Mouse (Mus musculus) small intestine, adult 2 months (tissue): ENCODE measurements at regions not wholly inside any gene's neighbourhood (a gene's known extent, or its start where the extent isn't known, plus 50 kb on each side); places are given as distances from the start of the nearest gene placed in this dataset.

Experiments
- H3K27ac ChIP-seq: fragments of 200-500 bp; 2 replicates; pipeline ENCODE4 v1.5.1; 2012; ENCODE audit warnings: low read depth, low read length, control low read depth, inconsistent platforms; ENCODE audit not compliant: insufficient read depth
- H3K27me3 ChIP-seq: fragments of 200-500 bp; 2 replicates; pipeline ENCODE4 v1.6.1; 2012; ENCODE audit warnings: mild to moderate bottlenecking, moderate library complexity, low read length, inconsistent platforms; ENCODE audit not compliant: control insufficient read depth, insufficient read depth
- H3K36me3 ChIP-seq: fragments of 200-500 bp; 2 replicates; pipeline ENCODE4 v1.6.1; 2012; ENCODE audit warnings: mild to moderate bottlenecking, low read length, control low read depth, inconsistent platforms; ENCODE audit not compliant: control insufficient read depth, insufficient read depth
- H3K4me1 ChIP-seq: fragments of 200-500 bp; 2 replicates; pipeline ENCODE4 v1.6.1; 2012; ENCODE audit warnings: low read length, inconsistent platforms, mixed read lengths; ENCODE audit not compliant: control insufficient read depth, insufficient read depth, insufficient read length
- H3K4me3 ChIP-seq: fragments of 200-500 bp; 2 replicates; pipeline ENCODE4 v1.5.1; 2012; ENCODE audit warnings: low read depth, mild to moderate bottlenecking, control low read depth, inconsistent platforms, low read length, moderate library complexity
- CTCF ChIP-seq: fragments of 200-500 bp; IDR thresholded peaks from 2 replicates; pipeline ENCODE4 v1.5.1; 2012; ENCODE audit warnings: low read depth, mild to moderate bottlenecking, control low read depth, inconsistent platforms, low read length, moderate library complexity, mixed read lengths; ENCODE audit not compliant: insufficient replicate concordance, insufficient read length; ENCODE audit errors: extremely low read depth
- POLR2A ChIP-seq: fragments of 200-500 bp; IDR thresholded peaks from 2 replicates; pipeline ENCODE4 v1.6.1; 2012; ENCODE audit warnings: low read depth, mild to moderate bottlenecking, control low read depth, inconsistent platforms, low read length, moderate library complexity
- WGBS: fragments of 180-500 bp; shearing (Covaris S2); methylation state at CpG from one replicate; pipeline ENCODE4 v1.1.7; 2018; 5-methylcytosine and 5-hydroxymethylcytosine counted together

DNA sequence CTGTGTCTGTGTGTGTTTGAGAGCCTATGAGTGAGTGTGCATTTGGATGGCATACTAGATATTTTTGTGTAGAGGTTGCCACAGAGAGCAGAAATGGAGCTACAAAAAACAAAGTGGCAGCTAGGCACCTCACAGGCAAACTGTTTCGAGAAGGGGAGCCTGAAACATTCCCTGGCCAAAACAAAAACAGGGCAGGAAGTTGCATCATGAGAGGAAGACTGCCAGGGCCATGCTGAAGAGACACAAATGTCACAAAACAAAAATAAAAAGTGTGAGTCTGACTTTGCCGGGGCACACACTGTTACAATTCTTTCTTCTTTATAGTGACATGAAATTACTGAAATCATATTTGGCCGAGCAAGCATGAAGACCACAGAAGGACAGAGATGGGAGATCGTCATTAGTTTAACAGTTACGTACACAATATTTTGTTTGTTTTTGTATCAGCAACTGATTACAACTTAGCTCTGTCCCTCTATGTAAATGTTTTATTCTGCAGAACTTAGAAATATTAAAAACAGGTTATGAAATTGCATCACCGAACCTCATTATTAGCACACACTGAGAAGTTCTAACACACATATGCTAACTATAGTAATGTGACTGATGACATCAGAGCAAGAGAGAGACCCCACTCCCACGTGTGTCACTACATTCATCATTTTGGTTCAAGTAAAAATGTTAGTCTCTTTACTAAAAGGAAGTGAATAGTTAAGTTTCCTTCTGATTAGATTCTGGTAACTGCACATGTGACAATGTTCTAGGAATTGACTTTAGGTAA is 77.3 kb upstream of the Mkln1 start:
- WGBS, result 65% methylated on average over 7 of the region's 7 CpGs
- no peaks in the 10 kb centered on the region for H3K27me3 ChIP-seq

DNA sequence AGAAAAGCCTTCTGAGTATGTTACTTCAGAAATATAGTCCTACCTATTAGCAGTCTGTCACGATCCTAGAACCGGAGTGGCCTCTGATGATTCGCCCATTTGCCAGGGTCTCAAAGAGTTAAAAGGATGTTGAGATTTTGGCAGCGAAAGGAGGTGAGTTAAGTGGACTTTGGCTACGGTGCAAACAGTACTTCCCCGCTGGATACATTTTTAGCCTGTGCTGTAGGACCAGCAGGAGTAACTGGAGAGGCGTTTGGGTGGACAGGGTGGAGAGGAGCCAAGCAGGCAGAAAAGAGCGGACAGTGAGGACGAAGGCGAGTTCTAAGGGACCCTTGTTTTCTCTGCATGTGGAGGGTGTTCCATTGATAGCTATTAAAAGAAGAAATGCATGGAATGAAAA is 76.6 kb upstream of the Mkln1 start:
- H3K27me3 ChIP-seq, result no peaks in the 10 kb centered on the region
- TF ChIP-seq CTCF (no peak), POLR2A (no peak)
- H3K4me3 ChIP-seq, result no peak overlapping the region
- 27% methylated on average over 10 of the region's 10 CpGs for WGBS
- peaks cover 8% of the 10 kb centered on the region; the same call in 1 of the 2 replicates for H3K4me1 ChIP-seq
- no peaks in the 10 kb centered on the region for H3K36me3 ChIP-seq
- no peak overlapping the region for H3K27ac ChIP-seq

More for the DNA sequence above, 77.3 kb upstream of the Mkln1 start:
- Histone ChIP-seq H3K36me3 (no peaks in the 10 kb centered on the region), H3K4me3 (no peak overlapping the region), H3K27ac (no peak overlapping the region), H3K4me1 (peaks cover 8% of the 10 kb centered on the region; the same call in 1 of the 2 replicates)
- TF ChIP-seq POLR2A (no peak), CTCF (no peak)

DNA sequence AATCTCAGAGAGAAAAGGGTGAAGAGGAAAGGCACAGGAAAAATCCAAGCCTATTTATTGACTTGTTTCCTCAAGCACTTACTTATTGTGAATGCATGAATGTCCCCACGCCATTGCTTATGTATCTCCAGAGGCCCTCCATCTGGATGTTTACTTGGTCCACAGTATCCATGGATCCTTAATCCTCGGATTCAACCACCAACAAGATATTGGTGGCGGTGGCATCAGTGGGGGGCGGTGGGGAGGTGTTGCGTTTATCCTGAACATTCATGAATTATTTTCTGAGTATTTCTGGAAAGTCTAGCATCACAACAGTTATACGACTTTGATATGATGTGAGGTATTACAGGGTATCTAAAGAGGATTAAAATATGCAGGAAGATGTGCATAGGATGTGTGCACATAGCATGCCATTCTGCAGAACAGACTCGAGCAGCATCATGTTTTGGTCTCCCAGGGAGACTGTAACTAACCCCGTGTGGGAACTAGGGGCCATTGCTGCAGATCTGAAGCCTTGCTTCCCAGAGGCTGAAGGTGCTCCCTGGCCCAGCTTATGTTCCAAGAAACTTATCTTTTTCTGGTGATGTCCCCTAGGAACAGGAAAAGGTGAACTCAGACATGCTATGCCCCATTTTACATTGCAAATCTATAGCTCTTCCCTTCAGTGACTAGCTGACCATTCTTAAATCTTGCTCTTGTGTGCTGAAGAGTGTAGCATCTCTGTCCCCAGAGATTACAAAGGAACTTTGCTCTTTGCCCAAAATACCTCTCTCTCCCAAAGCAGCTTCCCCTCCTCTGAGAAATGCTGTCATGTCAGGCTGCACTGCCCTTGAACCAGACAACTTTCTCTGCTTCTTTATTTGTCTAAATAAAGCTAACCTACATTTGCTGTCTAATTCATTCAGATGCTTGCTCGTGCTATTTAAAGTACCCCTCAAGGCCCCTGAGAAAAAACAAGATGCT is 75.0 kb upstream of the Mkln1 start:
- Histone ChIP-seq H3K27ac (no peak overlapping the region), H3K36me3 (no peaks in the 10 kb centered on the region), H3K4me3 (no peak overlapping the region), H3K27me3 (no peaks in the 10 kb centered on the region), H3K4me1 (peaks cover 4% of the 10 kb centered on the region; the same call in 1 of the 2 replicates)
- TF ChIP-seq POLR2A (no peak), CTCF (no peak)
- WGBS, result 74% methylated on average over 9 of the region's 9 CpGs

DNA sequence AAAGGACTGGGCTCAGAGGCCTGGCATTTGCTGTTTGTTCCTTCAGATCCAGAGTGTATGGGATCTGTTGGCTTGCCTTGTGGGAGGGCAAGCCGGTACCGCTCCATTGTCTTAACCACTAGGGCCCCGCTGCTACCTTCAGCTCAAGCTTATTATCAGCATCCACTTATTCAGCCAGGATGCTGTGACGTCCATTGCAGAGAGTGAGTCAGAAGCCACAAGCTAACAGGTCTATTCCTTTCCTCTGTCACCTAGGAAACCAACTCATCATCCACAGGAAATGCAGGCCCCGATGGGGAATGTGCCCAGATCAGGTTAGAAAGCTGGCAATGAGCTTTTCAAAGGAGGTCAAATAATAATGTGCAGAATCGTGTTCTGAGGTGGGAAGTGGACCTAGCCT is 73.8 kb upstream of the Mkln1 start:
- no peaks in the 10 kb centered on the region; the same call in 1 of the 2 replicates for H3K4me1 ChIP-seq

DNA sequence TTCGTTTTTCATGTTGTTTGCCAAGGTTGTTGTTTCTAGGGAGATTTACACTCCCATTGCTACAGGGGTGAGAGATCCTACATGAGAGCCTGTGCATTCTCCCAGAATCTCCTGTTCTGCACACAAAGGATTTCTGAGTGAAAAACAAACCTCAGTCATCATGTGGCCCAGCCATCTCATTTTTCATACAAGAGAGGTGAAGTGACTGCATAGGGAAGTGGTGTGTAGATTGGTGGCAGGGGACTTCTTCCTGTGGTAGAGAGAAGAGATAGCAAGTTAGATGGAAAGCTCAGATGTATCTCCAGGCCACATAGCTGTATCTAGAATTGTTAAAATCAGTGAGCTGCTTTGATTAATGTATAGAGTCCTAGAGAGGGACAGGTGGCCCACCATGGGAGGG is 72.9 kb upstream of the Mkln1 start:
- TF ChIP-seq CTCF, result no peak
- TF ChIP-seq POLR2A, result no peak
- no peak overlapping the region for H3K27ac ChIP-seq
- 60% methylated on average over 1 of the region's 1 CpGs for WGBS
- H3K4me1 ChIP-seq, result no peaks in the 10 kb centered on the region; the same call in 1 of the 2 replicates
- H3K4me3 ChIP-seq, result no peak overlapping the region
- H3K36me3 ChIP-seq, result no peaks in the 10 kb centered on the region
- no peaks in the 10 kb centered on the region for H3K27me3 ChIP-seq

More for the DNA sequence above, 73.8 kb upstream of the Mkln1 start:
- Histone ChIP-seq H3K36me3 (no peaks in the 10 kb centered on the region), H3K27me3 (no peaks in the 10 kb centered on the region), H3K4me3 (no peak overlapping the region), H3K27ac (no peak overlapping the region)
- TF ChIP-seq CTCF (no peak), POLR2A (no peak)
- 68% methylated on average over 6 of the region's 6 CpGs for WGBS

DNA sequence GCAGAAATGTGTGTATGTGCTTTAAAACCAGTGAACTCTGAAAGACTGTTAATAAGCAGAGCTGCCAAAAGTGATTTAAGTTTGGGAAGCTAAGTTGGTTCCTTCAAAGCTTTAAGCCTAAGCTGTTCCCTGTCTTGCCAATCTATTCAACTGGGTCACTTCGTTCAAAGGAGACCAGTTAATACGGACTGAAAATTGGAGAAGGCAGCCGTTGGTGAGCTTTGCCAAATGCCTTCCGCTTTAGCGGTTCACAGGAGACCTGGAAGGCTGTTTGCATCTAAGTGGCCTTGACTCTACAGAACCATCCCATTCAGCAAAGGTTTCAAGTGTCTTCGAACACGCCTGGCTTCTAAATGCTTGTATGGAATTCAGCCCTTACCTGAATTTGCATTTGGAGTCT is 68.2 kb upstream of the Mkln1 start:
- Histone ChIP-seq H3K4me3 (no peak overlapping the region), H3K27ac (no peak overlapping the region), H3K27me3 (no peaks in the 10 kb centered on the region), H3K36me3 (no peaks in the 10 kb centered on the region), H3K4me1 (no peaks in the 10 kb centered on the region)
- 86% methylated on average over 7 of the region's 7 CpGs for WGBS
- TF ChIP-seq CTCF, result no peak
- no peak for TF ChIP-seq POLR2A

DNA sequence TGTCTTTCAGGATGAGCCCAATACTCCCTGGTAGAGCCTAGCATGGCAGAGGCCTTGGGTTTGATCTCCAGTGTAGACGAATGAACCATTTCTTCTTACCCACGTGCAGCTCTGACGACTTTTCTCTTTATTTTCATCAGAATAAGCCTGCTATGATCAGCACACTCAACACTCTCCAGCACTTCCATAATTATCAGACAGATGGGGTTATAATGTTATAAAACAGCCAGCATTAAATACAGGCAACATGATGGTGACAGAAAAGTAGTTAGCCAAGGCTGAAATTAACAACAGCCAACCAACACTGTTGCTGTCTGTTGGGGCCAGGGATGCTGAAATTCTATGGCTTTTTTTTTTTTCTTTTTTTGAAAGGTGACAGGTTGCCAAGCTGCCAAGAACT is 67.7 kb upstream of the Mkln1 start:
- no peaks in the 10 kb centered on the region for H3K36me3 ChIP-seq
- no peaks in the 10 kb centered on the region for H3K27me3 ChIP-seq
- H3K27ac ChIP-seq, result no peak overlapping the region
- no peak overlapping the region for H3K4me3 ChIP-seq
- 86% methylated on average over 3 of the region's 3 CpGs for WGBS
- no peaks in the 10 kb centered on the region for H3K4me1 ChIP-seq
- TF ChIP-seq CTCF, result no peak
- no peak for TF ChIP-seq POLR2A
